ENCODE assay signal across 9 mouse cellular contexts in the genomic region with DNA sequence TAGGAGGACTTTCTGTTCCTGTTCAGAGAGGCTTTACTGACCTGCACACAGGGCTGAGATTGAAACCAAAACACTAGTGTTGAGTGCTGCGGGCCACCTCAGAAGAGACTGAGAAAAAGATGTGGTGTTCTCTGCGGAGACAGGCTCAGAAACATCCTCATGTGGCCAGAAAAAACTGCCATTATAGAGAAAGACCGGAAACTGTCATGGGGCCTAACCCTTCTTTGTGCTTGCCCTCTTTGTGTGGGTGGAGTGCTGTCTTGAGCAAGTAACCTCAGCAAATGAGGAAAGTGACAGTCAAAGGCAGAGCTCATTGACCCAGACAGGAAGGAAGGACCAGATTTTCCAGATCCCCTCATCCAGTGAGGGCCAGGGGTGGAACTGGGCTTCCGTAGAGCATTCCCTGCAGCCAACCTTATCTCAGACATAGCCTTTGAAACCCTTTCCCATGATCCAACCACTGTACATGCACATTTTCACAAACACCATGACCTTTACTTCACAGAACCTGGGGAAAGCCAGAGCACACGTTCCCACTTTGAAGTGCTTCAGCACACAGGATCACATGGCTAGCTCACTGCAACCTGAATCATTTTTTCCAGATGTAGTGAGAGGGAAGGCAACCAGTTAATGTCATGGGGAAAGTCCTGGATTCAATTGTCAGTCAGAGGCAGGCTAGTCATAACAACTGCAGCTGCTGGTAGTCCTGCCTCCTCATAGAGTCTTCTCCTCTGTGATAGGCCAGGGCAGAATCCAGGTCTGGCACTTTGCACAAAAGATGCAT. TPM values are rescaled to one million over a fixed set of nuclear protein-coding genes. Genes with fewer than 3 reads are reported as not detected.
DNase-seq lines count a peak whose midpoint lies in the region; ATAC-seq and TF ChIP-seq lines count a peak whose summit lies in the region.
"Had no signal": no experiment of that assay in that cellular context is flagged by ENCODE, and none has a peak within 500 bp of the region (broad histone marks: within the 10 kb centered on the region; RNA-seq: fewer than 3 reads in every experiment).

No protein-coding gene starts in this region.

- H3K4me3 ChIP-seq in lung, postnatal 0 days (ENCODE audit: low read depth, low read length): no peak overlapping the region
- H3K4me3 ChIP-seq in lung, adult 2 months (replicated peaks; ENCODE audit: extremely low read depth, low read depth, low read length): no peak overlapping the region
- no peak overlapping the region for H3K4me3 ChIP-seq in MEL (ENCODE audit: control insufficient read depth in 1 of 2, insufficient read depth in 1 of 2, low read depth in 2 of 2, low read length in 2 of 2)
- no peak overlapping the region for H3K4me3 ChIP-seq in liver, embryonic 11.5 days (ENCODE audit: low read depth, low read length)
- H3K4me3 ChIP-seq: forebrain, embryonic 12.5 days had no signal

- H3K27ac ChIP-seq in lung, postnatal 0 days (ENCODE audit: low read length): no peak overlapping the region
- peak overlapping the region; percentile 26 for H3K27ac ChIP-seq in MEL (ENCODE audit: control insufficient read depth, low read depth, low read length)
- H3K27ac ChIP-seq in liver, embryonic 11.5 days (ENCODE audit: low read depth, low read length): no peak overlapping the region; the same call in 1 of the 2 replicates
- H3K27ac ChIP-seq: forebrain, embryonic 12.5 days had no signal

- no peak overlapping the region for H3K9ac ChIP-seq in lung, postnatal 0 days (replicated peaks; ENCODE audit: low read depth)
- no peak overlapping the region for H3K9ac ChIP-seq in MEL (ENCODE audit: control insufficient read depth, low read depth, low read length, poor library complexity, severe bottlenecking)
- no peak overlapping the region for H3K9ac ChIP-seq in liver, embryonic 11.5 days (ENCODE audit: low read depth, low read length)
- H3K9ac ChIP-seq: forebrain, embryonic 12.5 days had no signal

- ATAC-seq in lung, postnatal 0 days: no peak
- ATAC-seq in liver, embryonic 11.5 days (replicated peaks; ENCODE audit: low FRiP score): no peak

- no peaks in the 10 kb centered on the region for H3K79me2 ChIP-seq in MEL (ENCODE audit: control insufficient read depth, insufficient read depth, low read length, poor library complexity)

- no peaks in the 10 kb centered on the region for H3K36me3 ChIP-seq in lung, postnatal 0 days (ENCODE audit: insufficient read depth, low read length)
- peaks cover 0 to 58% of the 10 kb centered on the region in 2 experiments; a peak in 2 of 4 replicates for H3K36me3 ChIP-seq in MEL (ENCODE audit: control insufficient read depth in 1 of 2, insufficient read depth in 2 of 2, low read length in 2 of 2)
- H3K36me3 ChIP-seq in liver, embryonic 11.5 days (ENCODE audit: control insufficient read depth, insufficient read depth, low read length): no peaks in the 10 kb centered on the region
- H3K36me3 ChIP-seq: forebrain, embryonic 12.5 days had no signal

- TF ChIP-seq RAD21 in MEL (IDR thresholded peaks at IDR 0.05; ENCODE audit: low read depth, low read length): no peak

- no peaks in the 10 kb centered on the region for H3K27me3 ChIP-seq in lung, postnatal 0 days (replicated peaks; ENCODE audit: insufficient read depth, low read length)
- no peaks in the 10 kb centered on the region for H3K27me3 ChIP-seq in MEL (ENCODE audit: control insufficient read depth in 1 of 2, insufficient read depth in 2 of 2, low read length in 2 of 2)
- no peaks in the 10 kb centered on the region for H3K27me3 ChIP-seq in liver, embryonic 11.5 days (replicated peaks; ENCODE audit: control insufficient read depth, insufficient read depth, low read length)
- H3K27me3 ChIP-seq: forebrain, embryonic 12.5 days had no signal

- TF ChIP-seq POLR2A in lung, adult 2 months (IDR thresholded peaks at IDR 0.05; ENCODE audit: borderline replicate concordance, extremely low read depth, low read depth, low read length): no peak
- TF ChIP-seq POLR2A in MEL (IDR thresholded peaks at IDR 0.05; ENCODE audit: control insufficient read depth in 1 of 2, insufficient read depth in 1 of 2, low read depth in 1 of 2, low read length in 2 of 2, poor library complexity in 1 of 2): no peak

- H3K9me3 ChIP-seq in lung, postnatal 0 days (ENCODE audit: low read length): no peaks in the 10 kb centered on the region
- H3K9me3 ChIP-seq in MEL (replicated peaks; ENCODE audit: insufficient read depth, low read length): no peaks in the 10 kb centered on the region
- no peaks in the 10 kb centered on the region for H3K9me3 ChIP-seq in liver, embryonic 11.5 days (ENCODE audit: control insufficient read depth, low read length)
- H3K9me3 ChIP-seq: forebrain, embryonic 12.5 days had no signal

- TF ChIP-seq CTCF in lung, postnatal 0 days (IDR thresholded peaks at IDR 0.05): no peak
- no peak for TF ChIP-seq CTCF in lung, adult 2 months (IDR thresholded peaks at IDR 0.05; ENCODE audit: insufficient read depth, low read length)
- no peak for TF ChIP-seq CTCF in MEL (IDR thresholded peaks at IDR 0.05 in 2 of 3, conservative IDR thresholded peaks at IDR 0.05 in 1 of 3; ENCODE audit: control insufficient read depth in 1 of 3, insufficient read depth in 1 of 3, low read depth in 2 of 3, low read length in 3 of 3, poor library complexity in 1 of 3, severe bottlenecking in 1 of 3)

- no peaks in the 10 kb centered on the region for H3K4me1 ChIP-seq in lung, postnatal 0 days (ENCODE audit: insufficient read depth, low read depth, low read length)
- H3K4me1 ChIP-seq in lung, adult 2 months (ENCODE audit: control insufficient read depth, insufficient read depth, low read length): peaks cover 3% of the 10 kb centered on the region; the same call in 1 of the 2 replicates
- H3K4me1 ChIP-seq in MEL (ENCODE audit: control insufficient read depth in 1 of 2, insufficient read depth in 2 of 2, low read length in 2 of 2): peaks cover 36 to 64% of the 10 kb centered on the region in 2 experiments
- H3K4me1 ChIP-seq in liver, embryonic 11.5 days (replicated peaks; ENCODE audit: control insufficient read depth, insufficient read depth, low read length): peaks cover 34% of the 10 kb centered on the region
- H3K4me1 ChIP-seq: forebrain, embryonic 12.5 days had no signal

- H3K4me2 ChIP-seq in lung, postnatal 0 days (replicated peaks; ENCODE audit: low read depth, low read length): no peak overlapping the region
- 0 out of 2 replicates have a peak overlapping the region, but pooled peaks have one; percentile 4 for H3K4me2 ChIP-seq in liver, embryonic 11.5 days
- H3K4me2 ChIP-seq: forebrain, embryonic 12.5 days had no signal

- TF ChIP-seq EP300 in lung, postnatal 0 days (IDR thresholded peaks at IDR 0.05): no peak
- no peak for TF ChIP-seq EP300 in MEL (IDR thresholded peaks at IDR 0.05; ENCODE audit: low read depth in 1 of 2, low read length in 2 of 2)

- WGBS in lung, postnatal 0 days: 66% methylated on average over 5 of the region's 5 CpGs
- WGBS in lung, adult 2 months: 59% methylated on average over 5 of the region's 5 CpGs
- 54% methylated on average over 5 of the region's 5 CpGs for WGBS in liver, embryonic 11.5 days

- DNase-seq in lung, postnatal 0 days (ENCODE audit: low spot score): peak; percentile 25
- DNase-seq in lung, adult 2 months: no peak
- no peak for DNase-seq in MEL (ENCODE audit: low read depth, low spot score)
- DNase-seq in liver, embryonic 11.5 days (ENCODE audit: low spot score): no peak
- DNase-seq in skeletal muscle tissue, adult 2 months (ENCODE audit: low read depth, low spot score): peak; percentile 18
- no peak for DNase-seq in urinary bladder, postnatal 14 days (ENCODE audit: low spot score)
- no peak for DNase-seq in frontal cortex, postnatal 36 days (ENCODE audit: low spot score in 2 of 2)
- no peak for DNase-seq in ovary, postnatal 36 days (ENCODE audit: low spot score)

TF ChIP-seq in MEL, 35 proteins besides CTCF, POLR2A, EP300 and RAD21:
- TF ChIP-seq TCF12 (IDR thresholded peaks at IDR 0.05; ENCODE audit: low read depth, low read length) (no peak), ETS1 (IDR thresholded peaks at IDR 0.05; ENCODE audit: low read depth, low read length) (no peak), MAX (IDR thresholded peaks at IDR 0.05; ENCODE audit: low read length) (no peak)

RNA-seq across cellular contexts. Expression of a gene that starts 46.6 kb away (rescaled TPM):
- 20.4 and 22.3 TPM in 2 replicates for polyA plus RNA-seq in lung, postnatal 0 days (2015; fragmentation: Nextera tagmentation; extraction: Ambion mirVana)
- polyA plus RNA-seq in lung, adult 2 months (2012; rRNA removed): 16.7 and 18.6 TPM in 2 replicates
- total RNA-seq in MEL (2012; rRNA removed): 36.7 and 36.8 TPM in 2 replicates
- polyA plus RNA-seq in MEL (2012; ENCODE audit: insufficient read depth in 1 of 2, insufficient read length in 2 of 2, low read depth in 1 of 2, low replicate concordance in 2 of 2, missing spikeins in 1 of 2): 10 to 100 TPM in 1 of 2 experiments, not detected in 1; 66.4 TPM
- 3.9 and 6.6 TPM in 2 replicates for polyA plus RNA-seq in liver, embryonic 11.5 days (2014; fragmentation: Nextera tagmentation; extraction: Ambion mirVana)

Comparison
In these comparisons a context has a peak if more than half of its experiments do, and no peak if none do; other contexts are left out.
1. DNase-seq: peak in lung, postnatal 0 days (single experiment) and skeletal muscle tissue, adult 2 months (single experiment); none in lung, adult 2 months (single experiment), MEL (single experiment), liver, embryonic 11.5 days (single experiment), urinary bladder, postnatal 14 days (single experiment), frontal cortex, postnatal 36 days (0 of 2) and ovary, postnatal 36 days (single experiment).